Mouse (Mus musculus): ENCODE results near the gene Neb. TPM values are rescaled to one million over a fixed set of nuclear protein-coding genes. Genes with fewer than 3 reads are reported as not detected.

Neb gene
- polyA plus RNA-seq, 1 experiment = 60.8 TPM

DNA sequence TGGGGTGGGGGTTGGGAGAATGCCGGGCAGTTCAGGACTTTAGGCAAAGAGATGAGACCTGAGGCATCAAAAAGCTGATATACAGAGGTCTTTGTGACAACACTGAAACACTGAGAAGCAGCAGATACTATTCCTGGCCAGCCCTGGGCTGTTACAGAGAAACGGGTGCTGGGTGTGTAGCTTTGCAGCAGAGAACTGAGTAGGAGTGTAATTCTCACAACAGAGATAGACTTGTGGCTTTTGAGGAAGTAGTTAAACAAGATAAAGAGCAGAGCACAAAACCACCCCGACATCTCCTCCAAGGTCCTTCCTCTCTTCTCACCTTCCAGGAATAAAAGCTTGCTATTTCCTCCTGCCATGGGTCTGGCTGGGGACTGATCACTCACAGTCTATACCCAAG is 62.5 kb downstream of the Neb start:
- no peaks in the 10 kb centered on the region for H3K27me3 ChIP-seq (ENCODE audit: control insufficient read depth, insufficient read depth, insufficient read length)
- H3K79me2 ChIP-seq (ENCODE audit: control insufficient read depth, insufficient read depth) = no peaks in the 10 kb centered on the region
- H3K4me3 ChIP-seq = no peak overlapping the region
- H3ac ChIP-seq (ENCODE audit: control insufficient read depth, insufficient read length) = no peak overlapping the region
- no peak overlapping the region for H3K4me2 ChIP-seq (ENCODE audit: low read depth)
- H3K36me3 ChIP-seq (ENCODE audit: control insufficient read depth, insufficient read depth) = peaks cover 5% of the 10 kb centered on the region
- TF ChIP-seq POLR2AphosphoS2 (IDR thresholded peaks at IDR 0.05; ENCODE audit: insufficient read length, low read depth) = no peak

DNA sequence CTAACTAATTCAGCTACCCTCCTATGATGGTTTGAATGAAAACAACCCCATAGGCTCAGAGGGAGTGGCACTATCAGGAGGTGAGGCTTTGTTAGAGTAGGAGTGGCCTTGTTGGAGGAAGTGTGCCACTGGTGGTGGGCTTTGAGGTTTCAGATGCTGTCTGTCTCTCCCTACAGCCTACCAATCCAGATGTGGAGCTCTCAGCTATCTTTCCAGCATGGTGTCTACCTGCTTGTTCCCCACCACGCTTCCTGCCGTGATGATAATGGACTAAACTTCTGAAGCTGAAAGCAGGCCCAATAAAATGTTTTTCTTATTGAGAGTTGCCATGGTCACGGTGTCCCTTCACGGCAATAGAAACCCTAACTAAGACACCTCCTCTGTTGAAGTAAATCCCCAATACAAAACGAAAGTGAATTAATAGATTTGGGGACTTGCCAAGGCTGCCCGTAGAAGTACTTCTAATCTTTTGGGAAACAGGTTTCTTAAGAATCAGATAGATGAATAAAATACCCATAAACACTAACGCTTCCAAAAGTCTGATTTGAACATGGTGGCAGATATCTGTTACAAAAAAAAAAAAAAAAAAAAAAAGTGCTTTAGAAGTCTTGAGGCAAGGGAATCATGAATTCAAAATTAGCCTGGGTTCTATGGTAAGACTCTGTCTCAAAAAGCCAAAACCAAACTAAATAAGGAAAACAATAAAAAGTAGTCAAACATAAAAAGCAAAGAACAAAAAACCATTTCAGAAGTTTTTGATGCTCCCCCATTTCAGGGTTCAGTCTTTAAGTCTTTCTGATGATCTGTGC is 63.1 kb downstream of the Neb start:
- H3K79me2 ChIP-seq (ENCODE audit: control insufficient read depth, insufficient read depth) = no peaks in the 10 kb centered on the region
- peaks cover 5% of the 10 kb centered on the region for H3K36me3 ChIP-seq (ENCODE audit: control insufficient read depth, insufficient read depth)
- no peak for TF ChIP-seq POLR2AphosphoS2 (IDR thresholded peaks at IDR 0.05; ENCODE audit: insufficient read length, low read depth)
- TF ChIP-seq CEBPB (IDR thresholded peaks at IDR 0.05; ENCODE audit: insufficient read depth, poor library complexity, severe bottlenecking) = no peak
- no peak for TF ChIP-seq MYOD1 (IDR thresholded peaks at IDR 0.05; ENCODE audit: control insufficient read depth in 1 of 3, insufficient read length in 2 of 3, low read depth in 2 of 3)
- no peak for TF ChIP-seq TCF12 (IDR thresholded peaks at IDR 0.05; ENCODE audit: insufficient read depth, poor library complexity, severe bottlenecking)
- no peak for TF ChIP-seq MAX (IDR thresholded peaks at IDR 0.05; ENCODE audit: low read depth)
- TF ChIP-seq TCF3 (IDR thresholded peaks at IDR 0.05; ENCODE audit: insufficient read length, low read depth) = no peak
- no peak for TF ChIP-seq SRF (IDR thresholded peaks at IDR 0.05; ENCODE audit: control insufficient read depth, insufficient read length, low read depth)
- TF ChIP-seq MYOG (IDR thresholded peaks at IDR 0.05; ENCODE audit: control insufficient read depth in 1 of 3, insufficient read depth in 1 of 3, insufficient read length in 2 of 3, low read depth in 2 of 3) = no peak
- H3K27me3 ChIP-seq (ENCODE audit: control insufficient read depth, insufficient read depth, insufficient read length) = no peaks in the 10 kb centered on the region
- H3ac ChIP-seq (ENCODE audit: control insufficient read depth, insufficient read length) = no peak overlapping the region
- H3K4me3 ChIP-seq = no peak overlapping the region
- H3K4me2 ChIP-seq (ENCODE audit: low read depth) = no peak overlapping the region

DNA sequence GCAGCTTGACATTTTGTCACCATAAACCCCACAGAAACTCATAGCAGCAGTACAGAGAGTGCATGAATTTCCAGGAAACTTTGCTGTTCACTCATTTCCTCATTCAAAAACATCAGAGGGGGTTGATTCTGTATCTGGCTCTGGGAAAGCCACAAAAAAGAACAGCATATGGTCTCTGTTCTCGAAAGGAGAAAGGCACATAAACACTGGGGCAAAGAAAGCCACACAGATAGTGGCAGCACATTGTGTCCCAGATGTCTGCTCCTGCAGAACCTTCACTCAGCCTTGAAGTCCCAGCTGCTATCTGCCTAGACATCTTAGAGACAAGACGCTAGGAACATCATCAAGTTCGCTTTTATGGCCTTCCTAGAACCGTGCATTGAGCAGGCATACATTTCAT is 67.5 kb downstream of the Neb start:
- H3ac ChIP-seq (ENCODE audit: control insufficient read depth, insufficient read length) = no peak overlapping the region
- no peak for TF ChIP-seq TCF12 (IDR thresholded peaks at IDR 0.05; ENCODE audit: insufficient read depth, poor library complexity, severe bottlenecking)
- H3K4me2 ChIP-seq (ENCODE audit: low read depth) = no peak overlapping the region
- H3K36me3 ChIP-seq (ENCODE audit: control insufficient read depth, insufficient read depth) = peaks cover 5% of the 10 kb centered on the region
- no peak overlapping the region for H3K4me3 ChIP-seq
- no peaks in the 10 kb centered on the region for H3K79me2 ChIP-seq (ENCODE audit: control insufficient read depth, insufficient read depth)
- H3K27me3 ChIP-seq (ENCODE audit: control insufficient read depth, insufficient read depth, insufficient read length) = no peaks in the 10 kb centered on the region

DNA sequence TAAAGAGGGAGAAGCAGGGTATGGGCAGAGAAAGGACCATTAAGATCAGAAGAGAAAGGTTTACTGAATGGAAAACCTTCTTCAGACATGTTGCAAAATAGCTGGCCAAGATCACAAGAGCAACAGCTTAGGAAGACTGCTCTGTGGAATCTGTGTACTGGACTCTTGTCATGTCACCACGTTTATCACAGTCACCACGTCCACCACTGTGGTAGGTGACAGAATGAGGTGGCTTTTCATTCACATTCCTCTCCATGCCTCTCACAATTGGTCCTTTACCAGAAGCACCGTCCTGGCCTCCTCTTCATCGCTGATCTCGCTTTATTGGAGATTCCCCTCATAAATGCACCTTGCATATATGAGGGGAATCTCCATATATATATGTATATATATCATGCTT is 71.6 kb downstream of the Neb start:
- H3ac ChIP-seq (ENCODE audit: control insufficient read depth, insufficient read length) = no peak overlapping the region
- peaks cover 9% of the 10 kb centered on the region for H3K36me3 ChIP-seq (ENCODE audit: control insufficient read depth, insufficient read depth)
- H3K4me3 ChIP-seq = no peak overlapping the region
- H3K4me2 ChIP-seq (ENCODE audit: low read depth) = no peak overlapping the region
- TF ChIP-seq USF1 (IDR thresholded peaks at IDR 0.05; ENCODE audit: low read depth) (no peak), TCF12 (IDR thresholded peaks at IDR 0.05; ENCODE audit: insufficient read depth, poor library complexity, severe bottlenecking) (no peak), MAX (IDR thresholded peaks at IDR 0.05; ENCODE audit: low read depth) (no peak), E2F4 (IDR thresholded peaks at IDR 0.05; ENCODE audit: insufficient read depth) (no peak), REST (IDR thresholded peaks at IDR 0.05; ENCODE audit: insufficient read depth, insufficient read length) (no peak), MYOG (IDR thresholded peaks at IDR 0.05; ENCODE audit: control insufficient read depth in 1 of 3, insufficient read depth in 1 of 3, insufficient read length in 2 of 3, low read depth in 2 of 3) (no peak), TCF3 (IDR thresholded peaks at IDR 0.05; ENCODE audit: insufficient read length, low read depth) (no peak), POLR2A (IDR thresholded peaks at IDR 0.05; ENCODE audit: insufficient read length, low read depth) (no peak), MYOD1 (IDR thresholded peaks at IDR 0.05; ENCODE audit: control insufficient read depth in 1 of 3, insufficient read length in 2 of 3, low read depth in 2 of 3) (no peak), SRF (IDR thresholded peaks at IDR 0.05; ENCODE audit: control insufficient read depth, insufficient read length, low read depth) (no peak), POLR2AphosphoS2 (IDR thresholded peaks at IDR 0.05; ENCODE audit: insufficient read length, low read depth) (no peak), CEBPB (IDR thresholded peaks at IDR 0.05; ENCODE audit: insufficient read depth, poor library complexity, severe bottlenecking) (no peak)
- H3K27me3 ChIP-seq (ENCODE audit: control insufficient read depth, insufficient read depth, insufficient read length) = no peaks in the 10 kb centered on the region
- no peaks in the 10 kb centered on the region for H3K79me2 ChIP-seq (ENCODE audit: control insufficient read depth, insufficient read depth)

DNA sequence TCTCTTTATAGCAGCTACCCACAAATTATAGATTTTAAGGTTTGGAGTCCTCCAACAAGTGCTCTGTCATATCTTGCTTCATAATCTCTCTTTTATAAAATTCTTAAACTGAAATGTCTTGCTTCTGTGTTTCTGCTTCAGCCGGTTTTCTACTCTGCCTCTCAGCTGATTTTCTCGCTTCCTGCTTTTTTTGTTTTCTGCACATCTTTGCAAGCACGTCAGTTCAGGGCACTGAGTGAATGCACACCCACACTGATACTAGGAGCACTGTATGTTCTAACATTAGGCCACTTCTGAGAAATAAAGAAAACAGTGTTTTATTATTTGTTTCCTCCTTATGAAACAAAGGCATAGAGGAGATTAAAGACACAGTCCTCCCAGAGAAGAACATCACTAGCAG is 73.7 kb downstream of the Neb start:
- no peak for TF ChIP-seq POLR2A (IDR thresholded peaks at IDR 0.05; ENCODE audit: insufficient read length, low read depth)
- no peak for TF ChIP-seq CEBPB (IDR thresholded peaks at IDR 0.05; ENCODE audit: insufficient read depth, poor library complexity, severe bottlenecking)
- TF ChIP-seq MYOG (IDR thresholded peaks at IDR 0.05; ENCODE audit: control insufficient read depth in 1 of 3, insufficient read depth in 1 of 3, insufficient read length in 2 of 3, low read depth in 2 of 3) = no peak
- no peak for TF ChIP-seq REST (IDR thresholded peaks at IDR 0.05; ENCODE audit: insufficient read depth, insufficient read length)
- TF ChIP-seq MAX (IDR thresholded peaks at IDR 0.05; ENCODE audit: low read depth) = no peak
- H3K4me3 ChIP-seq = no peak overlapping the region
- no peak overlapping the region for H3K4me2 ChIP-seq (ENCODE audit: low read depth)
- H3ac ChIP-seq (ENCODE audit: control insufficient read depth, insufficient read length) = no peak overlapping the region
- no peaks in the 10 kb centered on the region for H3K27me3 ChIP-seq (ENCODE audit: control insufficient read depth, insufficient read depth, insufficient read length)
- no peaks in the 10 kb centered on the region for H3K79me2 ChIP-seq (ENCODE audit: control insufficient read depth, insufficient read depth)
- H3K36me3 ChIP-seq (ENCODE audit: control insufficient read depth, insufficient read depth) = peaks cover 9% of the 10 kb centered on the region
